Mouse (Mus musculus) E14TG2a.4 (cell line): ENCODE data around the gene Syf2.

Source experiments
- CTCF ChIP-seq: conservative IDR thresholded peaks from 2 replicates; pipeline ENCODE4 v1.5.1; 2014; ENCODE audit warnings: low read length
- NANOG ChIP-seq: IDR thresholded peaks from 2 replicates; pipeline ENCODE4 v1.6.1; 2014; ENCODE audit warnings: borderline replicate concordance, low read length, mixed read lengths
- POU5F1 ChIP-seq: IDR thresholded peaks from 2 replicates; pipeline ENCODE4 v1.6.1; 2014; ENCODE audit warnings: low read length, borderline replicate concordance

- TF ChIP-seq CTCF (peak; percentile 83), NANOG (no peak), POU5F1 (no peak)
These were observed 44.7 kb downstream of the Syf2 start for GRCm38 (mm10) chr4:134975261-134975928.
